Mouse (Mus musculus): Measurements from ENCODE around the gene Washc1. TPM values are rescaled to one million over a fixed set of nuclear protein-coding genes. Genes with fewer than 3 reads are reported as not detected.

Gene Washc1
- polyA plus RNA-seq, 1 experiment from 2014 or later = 36.3 TPM

DNA sequence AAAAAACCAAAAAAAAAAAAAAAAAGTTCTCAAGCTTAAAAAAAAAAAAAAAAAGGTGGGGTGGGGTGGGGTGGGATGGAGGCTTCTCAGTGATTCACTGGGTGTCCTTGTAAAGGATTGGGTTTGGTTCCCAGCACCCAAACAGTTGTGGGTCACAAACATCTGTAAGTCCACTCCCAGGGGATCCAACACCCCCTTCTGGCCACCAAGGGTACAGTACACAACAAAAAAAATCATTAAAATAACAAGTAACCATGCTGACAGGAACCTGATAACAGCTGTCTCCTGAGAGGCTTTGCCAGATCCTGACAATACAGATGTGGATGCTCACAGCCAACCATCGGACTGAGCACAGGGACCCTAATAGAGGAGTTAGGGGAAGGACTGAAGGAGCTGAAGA, 26.9 kb upstream of the Washc1 start:
- DNase-seq (ENCODE audit: low spot score) (no peak), ATAC-seq (replicated peaks; ENCODE audit: insufficient number of reproducible peaks, low FRiP score, low TSS enrichment, low read depth) (no peak)
- Histone ChIP-seq H3K4me3 (ENCODE audit: low read depth, low read length) (no peak overlapping the region), H3K4me2 (ENCODE audit: low read depth, low read length) (no peak overlapping the region), H3K4me1 (ENCODE audit: control insufficient read depth, insufficient read depth, low read length) (no peaks in the 10 kb centered on the region), H3K27ac (replicated peaks; ENCODE audit: low read depth, low read length) (no peak overlapping the region), H3K9ac (replicated peaks; ENCODE audit: low read length) (no peak overlapping the region), H3K27me3 (ENCODE audit: control insufficient read depth, insufficient read depth, low read length) (no peaks in the 10 kb centered on the region), H3K9me3 (replicated peaks; ENCODE audit: control insufficient read depth, low read length) (no peaks in the 10 kb centered on the region), H3K36me3 (replicated peaks; ENCODE audit: control insufficient read depth, insufficient read depth, low read depth, low read length) (peaks cover 2% of the 10 kb centered on the region)
- 82% methylated on average over 1 of the region's 1 CpGs for WGBS

GRCm38 (mm10) chr17:66085038-66085437, 26.3 kb upstream of the Washc1 start:
- H3K9ac ChIP-seq (replicated peaks; ENCODE audit: low read length) = no peak overlapping the region
- H3K27me3 ChIP-seq (ENCODE audit: control insufficient read depth, insufficient read depth, low read length) = no peaks in the 10 kb centered on the region
- no peak overlapping the region for H3K27ac ChIP-seq (replicated peaks; ENCODE audit: low read depth, low read length)
- DNase-seq (ENCODE audit: low spot score) (no peak), ATAC-seq (replicated peaks; ENCODE audit: insufficient number of reproducible peaks, low FRiP score, low TSS enrichment, low read depth) (no peak)
- H3K36me3 ChIP-seq (replicated peaks; ENCODE audit: control insufficient read depth, insufficient read depth, low read depth, low read length) = peaks cover 2% of the 10 kb centered on the region
- no peak overlapping the region for H3K4me2 ChIP-seq (ENCODE audit: low read depth, low read length)
- H3K4me1 ChIP-seq (ENCODE audit: control insufficient read depth, insufficient read depth, low read length) = no peaks in the 10 kb centered on the region
- 87% methylated on average over 1 of the region's 1 CpGs for WGBS
- H3K4me3 ChIP-seq (ENCODE audit: low read depth, low read length) = no peak overlapping the region
- no peaks in the 10 kb centered on the region for H3K9me3 ChIP-seq (replicated peaks; ENCODE audit: control insufficient read depth, low read length)

DNA sequence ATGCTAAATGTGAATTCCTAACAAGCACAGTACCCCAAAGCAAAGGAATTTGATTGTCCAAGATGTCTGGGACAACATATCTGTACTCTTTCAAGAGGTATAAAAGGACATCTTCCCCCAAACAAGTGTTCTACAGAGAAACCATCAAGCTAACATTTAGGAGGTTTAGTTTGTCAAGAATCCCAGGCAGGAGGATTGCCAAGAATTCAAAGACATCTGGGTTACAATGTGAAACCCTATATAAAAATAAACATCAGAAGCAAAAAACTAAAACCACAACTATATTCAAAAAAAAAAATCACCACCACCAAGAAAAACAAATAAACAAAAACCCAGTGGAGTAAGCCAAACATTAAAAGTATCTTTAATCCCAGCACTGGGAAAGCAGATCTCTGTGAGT, 21.1 kb upstream of the Washc1 start:
- Histone ChIP-seq H3K27ac (replicated peaks; ENCODE audit: low read depth, low read length) (no peak overlapping the region), H3K4me1 (ENCODE audit: control insufficient read depth, insufficient read depth, low read length) (no peaks in the 10 kb centered on the region), H3K27me3 (ENCODE audit: control insufficient read depth, insufficient read depth, low read length) (no peaks in the 10 kb centered on the region), H3K4me2 (ENCODE audit: low read depth, low read length) (no peak overlapping the region), H3K9me3 (replicated peaks; ENCODE audit: control insufficient read depth, low read length) (no peaks in the 10 kb centered on the region), H3K36me3 (replicated peaks; ENCODE audit: control insufficient read depth, insufficient read depth, low read depth, low read length) (peaks cover 2% of the 10 kb centered on the region), H3K4me3 (ENCODE audit: low read depth, low read length) (no peak overlapping the region), H3K9ac (replicated peaks; ENCODE audit: low read length) (no peak overlapping the region)
- DNase-seq (ENCODE audit: low spot score) = no peak
- no peak for ATAC-seq (replicated peaks; ENCODE audit: insufficient number of reproducible peaks, low FRiP score, low TSS enrichment, low read depth)

DNA sequence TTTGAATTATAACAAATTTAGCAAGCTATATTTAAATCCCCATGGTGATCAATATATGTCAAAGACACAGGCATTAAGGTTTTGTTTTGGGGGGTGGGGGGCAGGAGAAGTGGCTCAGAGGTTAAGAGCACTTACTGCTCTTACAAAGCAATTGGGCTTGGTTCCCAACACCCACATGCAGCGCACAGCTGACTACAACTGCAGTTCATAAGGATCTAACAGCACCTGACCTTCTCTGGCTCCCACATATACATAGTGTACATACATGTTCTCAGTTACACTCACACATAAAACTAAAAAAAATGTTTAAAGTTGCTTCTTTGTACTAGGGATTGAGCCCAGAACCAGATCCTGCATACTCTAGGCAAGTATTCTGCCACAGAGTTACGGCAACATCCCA, 20.0 kb upstream of the Washc1 start:
- Histone ChIP-seq H3K4me3 (ENCODE audit: low read depth, low read length) (no peak overlapping the region), H3K27ac (replicated peaks; ENCODE audit: low read depth, low read length) (no peak overlapping the region), H3K4me1 (ENCODE audit: control insufficient read depth, insufficient read depth, low read length) (no peaks in the 10 kb centered on the region), H3K27me3 (ENCODE audit: control insufficient read depth, insufficient read depth, low read length) (no peaks in the 10 kb centered on the region), H3K9me3 (replicated peaks; ENCODE audit: control insufficient read depth, low read length) (no peaks in the 10 kb centered on the region), H3K4me2 (ENCODE audit: low read depth, low read length) (no peak overlapping the region), H3K9ac (replicated peaks; ENCODE audit: low read length) (no peak overlapping the region), H3K36me3 (replicated peaks; ENCODE audit: control insufficient read depth, insufficient read depth, low read depth, low read length) (peaks cover 2% of the 10 kb centered on the region)
- DNase-seq (ENCODE audit: low spot score) = no peak
- no peak for ATAC-seq (replicated peaks; ENCODE audit: insufficient number of reproducible peaks, low FRiP score, low TSS enrichment, low read depth)
- WGBS = 93% methylated on average over 2 of the region's 2 CpGs

DNA sequence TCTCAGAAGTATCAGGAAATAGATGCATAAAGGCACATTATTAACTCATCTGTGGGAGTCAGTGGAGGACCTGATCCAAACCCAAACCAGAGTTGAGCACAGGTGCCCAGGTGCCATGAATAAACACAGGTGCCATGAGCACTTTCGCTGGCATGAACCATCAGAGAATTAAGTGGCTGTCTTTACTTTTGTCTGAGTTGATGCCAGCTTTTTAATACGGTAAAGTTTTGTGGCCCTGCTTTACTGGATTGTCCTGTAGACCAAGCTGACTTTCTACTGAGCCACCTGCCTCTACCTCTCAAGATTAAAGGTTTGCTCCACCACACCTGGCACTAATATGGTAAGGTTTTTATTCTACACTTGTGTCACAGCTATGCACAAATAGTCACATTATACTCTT, 19.3 kb upstream of the Washc1 start:
- no peak overlapping the region for H3K4me2 ChIP-seq (ENCODE audit: low read depth, low read length)
- DNase-seq (ENCODE audit: low spot score) = no peak

GRCm38 (mm10) chr17:66092664-66093063, 18.7 kb upstream of the Washc1 start:
- peaks cover 2% of the 10 kb centered on the region; the same call in 1 of the 2 replicates for H3K36me3 ChIP-seq (replicated peaks; ENCODE audit: control insufficient read depth, insufficient read depth, low read depth, low read length)
- H3K27ac ChIP-seq (replicated peaks; ENCODE audit: low read depth, low read length) = no peak overlapping the region
- no peak for DNase-seq (ENCODE audit: low spot score)
- no peaks in the 10 kb centered on the region for H3K4me1 ChIP-seq (ENCODE audit: control insufficient read depth, insufficient read depth, low read length)
- H3K27me3 ChIP-seq (ENCODE audit: control insufficient read depth, insufficient read depth, low read length) = no peaks in the 10 kb centered on the region
- H3K9ac ChIP-seq (replicated peaks; ENCODE audit: low read length) = no peak overlapping the region
- no peak overlapping the region for H3K4me2 ChIP-seq (ENCODE audit: low read depth, low read length)
- no peak for ATAC-seq (replicated peaks; ENCODE audit: insufficient number of reproducible peaks, low FRiP score, low TSS enrichment, low read depth)
- no peaks in the 10 kb centered on the region for H3K9me3 ChIP-seq (replicated peaks; ENCODE audit: control insufficient read depth, low read length)
- H3K4me3 ChIP-seq (ENCODE audit: low read depth, low read length) = no peak overlapping the region
- WGBS = 85% methylated on average over 3 of the region's 3 CpGs

More for the DNA sequence above, 19.3 kb upstream of the Washc1 start:
- H3K36me3 ChIP-seq (replicated peaks; ENCODE audit: control insufficient read depth, insufficient read depth, low read depth, low read length) = peaks cover 2% of the 10 kb centered on the region; the same call in 1 of the 2 replicates
- H3K9me3 ChIP-seq (replicated peaks; ENCODE audit: control insufficient read depth, low read length) = no peaks in the 10 kb centered on the region
- H3K27ac ChIP-seq (replicated peaks; ENCODE audit: low read depth, low read length) = no peak overlapping the region
- no peaks in the 10 kb centered on the region for H3K4me1 ChIP-seq (ENCODE audit: control insufficient read depth, insufficient read depth, low read length)
- no peak overlapping the region for H3K9ac ChIP-seq (replicated peaks; ENCODE audit: low read length)
- H3K4me3 ChIP-seq (ENCODE audit: low read depth, low read length) = no peak overlapping the region
- ATAC-seq (replicated peaks; ENCODE audit: insufficient number of reproducible peaks, low FRiP score, low TSS enrichment, low read depth) = no peak
- no peaks in the 10 kb centered on the region for H3K27me3 ChIP-seq (ENCODE audit: control insufficient read depth, insufficient read depth, low read length)
- WGBS = 86% methylated on average over 2 of the region's 2 CpGs

- peak overlapping the region; percentile 89 for H3K27ac ChIP-seq (replicated peaks; ENCODE audit: low read depth, low read length)
- peak; percentile 35 for DNase-seq (ENCODE audit: low spot score)
- no peaks in the 10 kb centered on the region for H3K9me3 ChIP-seq (replicated peaks; ENCODE audit: control insufficient read depth, low read length)
- 1% methylated on average over 40 of the region's 41 CpGs for WGBS
- ATAC-seq (replicated peaks; ENCODE audit: insufficient number of reproducible peaks, low FRiP score, low TSS enrichment, low read depth) = no peak; the same call in 1 of the 2 replicates
- peak overlapping the region; percentile 94 for H3K9ac ChIP-seq (replicated peaks; ENCODE audit: low read length)
- no peaks in the 10 kb centered on the region for H3K27me3 ChIP-seq (ENCODE audit: control insufficient read depth, insufficient read depth, low read length)
- H3K4me3 ChIP-seq (ENCODE audit: low read depth, low read length) = peak overlapping the region; percentile 93
- peak overlapping the region; percentile 75 for H3K4me2 ChIP-seq (ENCODE audit: low read depth, low read length)
- no peaks in the 10 kb centered on the region for H3K36me3 ChIP-seq (replicated peaks; ENCODE audit: control insufficient read depth, insufficient read depth, low read depth, low read length)
- no peaks in the 10 kb centered on the region for H3K4me1 ChIP-seq (ENCODE audit: control insufficient read depth, insufficient read depth, low read length)
Measured at GRCm38 (mm10) chr17:66100566-66101379, 10.6 kb upstream of the Washc1 start.

Measured in embryonic facial prominence, embryonic 11.5 days (tissue).